Mouse (Mus musculus): ENCODE results near the gene Klf9. TPM values are rescaled to one million over a fixed set of nuclear protein-coding genes. Genes with fewer than 3 reads are reported as not detected.

Gene Klf9
- polyA plus RNA-seq, 1 experiment: 46.9 TPM

DNA sequence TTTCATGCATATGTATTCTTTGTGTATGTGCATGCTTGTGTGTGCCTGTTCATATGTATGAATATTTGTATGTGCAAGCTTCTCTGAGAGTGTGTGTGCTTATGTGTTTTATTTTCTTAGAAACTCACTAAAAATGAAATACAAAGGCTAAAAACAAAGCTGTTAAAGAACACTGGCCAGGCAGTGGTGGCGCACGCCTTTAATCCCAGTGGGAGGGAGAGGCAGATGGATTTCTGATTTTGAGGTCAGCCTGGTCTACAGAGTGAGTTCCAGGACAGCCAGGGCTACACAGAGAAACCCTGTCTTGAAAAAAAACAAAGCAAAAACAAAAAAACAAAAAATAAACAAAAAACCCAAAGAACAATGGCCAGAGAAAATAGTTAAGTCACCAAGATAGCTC, 30.1 kb downstream of the Klf9 start:
- TF ChIP-seq CTCF (IDR thresholded peaks at IDR 0.05; ENCODE audit: insufficient read depth, low read length) (no peak), POLR2A (IDR thresholded peaks at IDR 0.05; ENCODE audit: borderline replicate concordance, extremely low read depth, low read depth, low read length) (no peak)
- Histone ChIP-seq H3K4me1 (ENCODE audit: control insufficient read depth, insufficient read depth, low read length) (peaks cover 5% of the 10 kb centered on the region; the same call in 1 of the 2 replicates), H3K4me3 (replicated peaks; ENCODE audit: extremely low read depth, low read depth, low read length) (no peak overlapping the region)
- 95% methylated on average over 2 of the region's 2 CpGs for WGBS
- DNase-seq: no peak

DNA sequence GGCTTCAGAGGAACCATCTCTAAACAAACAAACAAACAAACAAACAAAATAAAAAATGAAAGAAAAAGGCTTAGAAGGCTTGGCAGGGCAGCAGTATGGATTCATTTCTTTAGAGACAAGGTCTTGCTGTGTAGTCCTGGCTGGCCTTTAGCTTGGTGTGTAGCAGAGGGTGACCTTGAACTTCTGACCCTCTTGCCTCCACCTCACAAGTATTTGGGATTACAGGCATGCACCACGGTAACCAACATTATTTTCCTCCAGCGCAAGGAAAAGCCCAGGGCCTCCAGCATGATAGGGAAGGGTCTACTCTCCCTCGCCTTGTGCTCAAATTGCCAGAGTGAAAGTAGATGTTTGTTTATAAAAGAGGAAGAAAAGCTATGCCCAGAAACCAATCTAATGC, 34.1 kb downstream of the Klf9 start:
- DNase-seq: no peak
- no peak for TF ChIP-seq POLR2A (IDR thresholded peaks at IDR 0.05; ENCODE audit: borderline replicate concordance, extremely low read depth, low read depth, low read length)
- TF ChIP-seq CTCF (IDR thresholded peaks at IDR 0.05; ENCODE audit: insufficient read depth, low read length): no peak
- Histone ChIP-seq H3K4me1 (ENCODE audit: control insufficient read depth, insufficient read depth, low read length) (no peaks in the 10 kb centered on the region), H3K4me3 (replicated peaks; ENCODE audit: extremely low read depth, low read depth, low read length) (no peak overlapping the region)
- WGBS: 73% methylated on average over 3 of the region's 3 CpGs

DNA sequence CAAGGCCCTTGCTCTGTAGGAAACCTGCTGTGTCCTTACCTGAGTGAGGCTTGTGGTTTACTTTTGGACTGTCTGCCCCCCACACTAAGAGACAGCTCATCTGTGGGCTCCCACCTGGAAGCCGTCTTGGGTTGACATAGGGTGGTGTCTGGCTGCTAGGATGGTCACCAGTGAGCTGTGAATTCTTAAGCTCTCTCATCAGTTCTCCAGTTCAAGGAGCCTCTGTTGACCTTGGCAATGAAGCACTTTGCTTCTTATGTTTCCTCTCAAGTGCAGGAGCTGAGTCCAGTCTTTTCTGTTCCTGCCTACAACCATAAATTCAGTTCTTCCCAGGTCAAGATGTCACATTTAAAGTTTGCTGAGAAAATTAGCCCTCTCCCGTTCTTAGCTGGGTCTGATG, 34.5 kb downstream of the Klf9 start:
- WGBS: 55% methylated on average over 2 of the region's 2 CpGs
- no peak for TF ChIP-seq POLR2A (IDR thresholded peaks at IDR 0.05; ENCODE audit: borderline replicate concordance, extremely low read depth, low read depth, low read length)
- TF ChIP-seq CTCF (IDR thresholded peaks at IDR 0.05; ENCODE audit: insufficient read depth, low read length): no peak
- no peak overlapping the region for H3K4me3 ChIP-seq (replicated peaks; ENCODE audit: extremely low read depth, low read depth, low read length)
- DNase-seq: no peak
- H3K4me1 ChIP-seq (ENCODE audit: control insufficient read depth, insufficient read depth, low read length): no peaks in the 10 kb centered on the region

DNA sequence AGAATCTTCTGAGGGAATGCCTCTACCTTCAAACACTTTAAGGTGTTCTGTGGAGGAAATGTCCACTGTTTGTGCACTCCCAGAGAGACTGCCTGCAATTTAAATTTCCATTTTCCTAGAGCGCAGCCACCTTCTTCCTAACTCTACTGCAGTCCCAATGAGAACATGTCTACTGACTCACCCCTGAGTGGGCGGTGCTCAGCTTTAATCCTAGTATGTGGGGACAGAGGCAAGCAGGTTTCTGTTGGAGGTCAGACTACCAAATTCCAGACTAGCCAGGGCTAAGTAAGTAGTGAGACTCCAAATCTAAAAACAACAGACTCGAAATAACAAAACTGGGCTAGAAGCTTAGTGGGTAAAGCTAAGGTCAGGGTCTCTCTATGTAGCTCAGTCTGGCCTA, 37.5 kb downstream of the Klf9 start:
- H3K4me3 ChIP-seq (replicated peaks; ENCODE audit: extremely low read depth, low read depth, low read length): no peak overlapping the region
- no peaks in the 10 kb centered on the region for H3K4me1 ChIP-seq (ENCODE audit: control insufficient read depth, insufficient read depth, low read length)
- TF ChIP-seq CTCF (IDR thresholded peaks at IDR 0.05; ENCODE audit: insufficient read depth, low read length) (no peak), POLR2A (IDR thresholded peaks at IDR 0.05; ENCODE audit: borderline replicate concordance, extremely low read depth, low read depth, low read length) (no peak)
- DNase-seq: no peak
- 93% methylated on average over 3 of the region's 3 CpGs for WGBS

DNA sequence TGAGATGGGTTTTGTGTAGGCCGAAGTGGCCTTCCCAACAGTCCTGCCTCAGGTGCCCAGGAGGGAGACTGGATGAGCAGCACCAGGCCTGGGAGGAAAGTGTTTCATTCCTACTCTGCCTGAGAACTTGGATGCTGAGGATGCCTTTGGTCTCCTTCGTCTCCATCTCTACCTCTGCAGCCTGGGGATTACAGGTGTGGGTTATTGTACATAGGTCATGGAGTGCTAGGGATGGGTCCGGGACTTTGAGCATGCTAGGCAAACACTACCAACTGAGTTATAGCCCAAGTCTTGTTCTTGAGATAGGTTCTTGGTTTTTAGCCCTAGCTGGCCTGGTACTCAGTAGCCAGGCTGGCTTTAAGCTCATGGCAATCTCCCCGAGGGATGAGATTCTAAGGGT, 42.5 kb downstream of the Klf9 start:
- DNase-seq: no peak
- 93% methylated on average over 4 of the region's 4 CpGs for WGBS
- Histone ChIP-seq H3K4me3 (replicated peaks; ENCODE audit: extremely low read depth, low read depth, low read length) (no peak overlapping the region), H3K4me1 (ENCODE audit: control insufficient read depth, insufficient read depth, low read length) (no peaks in the 10 kb centered on the region)
- TF ChIP-seq POLR2A (IDR thresholded peaks at IDR 0.05; ENCODE audit: borderline replicate concordance, extremely low read depth, low read depth, low read length) (no peak), CTCF (IDR thresholded peaks at IDR 0.05; ENCODE audit: insufficient read depth, low read length) (no peak)

DNA sequence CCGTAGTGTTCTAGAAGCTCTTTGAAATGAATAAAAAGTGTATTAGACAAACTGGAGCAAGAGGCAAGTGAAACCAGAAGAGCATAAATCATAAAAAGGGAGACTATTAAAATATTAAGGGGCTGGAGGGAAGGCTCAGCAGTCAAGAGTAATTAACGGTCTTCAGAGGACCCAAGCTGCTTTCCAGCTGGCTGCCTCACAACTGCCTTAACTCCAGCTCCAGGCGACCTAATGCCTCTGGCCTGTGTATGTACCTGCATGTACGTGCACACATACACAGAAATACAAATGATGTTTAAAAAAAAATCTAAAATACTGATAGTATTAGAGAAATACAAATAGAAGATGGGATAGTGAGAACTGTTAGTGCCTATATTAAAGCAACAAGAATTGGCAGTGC, 43.0 kb downstream of the Klf9 start:
- no peak for TF ChIP-seq CTCF (IDR thresholded peaks at IDR 0.05; ENCODE audit: insufficient read depth, low read length)
- no peak for TF ChIP-seq POLR2A (IDR thresholded peaks at IDR 0.05; ENCODE audit: borderline replicate concordance, extremely low read depth, low read depth, low read length)
- DNase-seq: no peak
- peaks cover under 1% of the 10 kb centered on the region; the same call in 1 of the 2 replicates for H3K4me1 ChIP-seq (ENCODE audit: control insufficient read depth, insufficient read depth, low read length)
- WGBS: 72% methylated on average over 4 of the region's 4 CpGs
- H3K4me3 ChIP-seq (replicated peaks; ENCODE audit: extremely low read depth, low read depth, low read length): no peak overlapping the region

DNA sequence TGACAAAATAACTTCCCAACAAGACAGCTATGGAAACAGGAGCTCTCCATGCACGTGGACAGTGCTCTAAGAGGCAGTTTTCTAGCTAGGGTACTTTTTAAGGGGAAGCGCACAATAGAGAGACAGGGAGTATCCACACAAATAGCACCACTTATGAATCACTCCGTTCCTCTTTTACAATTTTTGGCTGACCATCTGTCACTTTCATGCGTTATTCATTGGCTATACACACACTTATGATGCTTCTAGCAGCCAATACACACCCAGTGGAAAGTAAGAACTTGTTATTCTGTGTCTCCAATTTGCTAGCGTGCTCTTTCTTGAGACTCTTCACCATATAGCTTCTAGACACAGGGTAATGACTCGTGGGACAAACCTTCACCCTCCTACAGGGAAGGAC, 46.7 kb downstream of the Klf9 start:
- Histone ChIP-seq H3K4me1 (ENCODE audit: control insufficient read depth, insufficient read depth, low read length) (peaks cover 3% of the 10 kb centered on the region), H3K4me3 (replicated peaks; ENCODE audit: extremely low read depth, low read depth, low read length) (no peak overlapping the region)
- WGBS: 86% methylated on average over 6 of the region's 6 CpGs
- TF ChIP-seq CTCF (IDR thresholded peaks at IDR 0.05; ENCODE audit: insufficient read depth, low read length): no peak
- TF ChIP-seq POLR2A (IDR thresholded peaks at IDR 0.05; ENCODE audit: borderline replicate concordance, extremely low read depth, low read depth, low read length): no peak
- no peak for DNase-seq

DNA sequence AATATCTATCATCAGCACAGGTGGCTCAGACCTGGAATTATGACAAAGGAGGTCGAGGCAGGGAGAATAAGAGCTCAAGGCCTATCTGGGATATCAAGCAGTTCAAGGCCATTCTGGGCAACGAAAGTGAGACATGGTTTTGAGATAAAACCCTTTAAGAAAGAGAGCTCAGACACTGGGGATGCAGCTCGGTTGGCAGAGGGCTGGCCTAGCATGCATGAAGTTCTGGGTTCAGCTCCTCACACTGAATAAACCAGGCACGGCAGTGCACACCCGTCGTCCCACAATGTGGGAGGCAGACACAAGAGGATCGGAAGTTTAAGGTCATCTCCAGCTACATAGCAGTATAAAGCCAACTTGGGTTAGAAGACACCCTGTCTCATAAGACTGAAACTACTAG, 48.0 kb downstream of the Klf9 start:
- peaks cover 3% of the 10 kb centered on the region for H3K4me1 ChIP-seq (ENCODE audit: control insufficient read depth, insufficient read depth, low read length)
- no peak overlapping the region for H3K4me3 ChIP-seq (replicated peaks; ENCODE audit: extremely low read depth, low read depth, low read length)
- 86% methylated on average over 7 of the region's 7 CpGs for WGBS
- TF ChIP-seq CTCF (IDR thresholded peaks at IDR 0.05; ENCODE audit: insufficient read depth, low read length) (no peak), POLR2A (IDR thresholded peaks at IDR 0.05; ENCODE audit: borderline replicate concordance, extremely low read depth, low read depth, low read length) (no peak)
- DNase-seq: no peak

DNA sequence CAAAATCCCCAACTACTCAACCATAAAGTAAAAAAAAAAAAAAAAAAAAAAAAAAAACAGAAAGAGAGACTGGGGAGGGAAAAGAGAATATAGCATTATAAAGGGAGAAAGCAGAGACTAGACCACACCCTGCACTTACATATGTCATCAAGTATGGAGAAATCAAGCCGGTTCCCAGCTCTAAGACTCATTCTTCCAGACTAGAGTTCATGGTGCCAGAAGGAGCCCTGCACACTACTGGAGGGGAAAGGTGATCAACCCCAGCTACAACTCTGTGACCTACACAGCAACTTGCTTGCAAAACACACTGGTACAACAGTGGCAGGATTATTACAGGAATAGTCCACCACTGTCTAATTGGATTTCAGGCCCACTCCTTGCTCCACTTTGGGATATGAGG, 48.7 kb downstream of the Klf9 start:
- 64% methylated on average over 1 of the region's 1 CpGs for WGBS
- DNase-seq: no peak
- H3K4me3 ChIP-seq (replicated peaks; ENCODE audit: extremely low read depth, low read depth, low read length): no peak overlapping the region

DNA sequence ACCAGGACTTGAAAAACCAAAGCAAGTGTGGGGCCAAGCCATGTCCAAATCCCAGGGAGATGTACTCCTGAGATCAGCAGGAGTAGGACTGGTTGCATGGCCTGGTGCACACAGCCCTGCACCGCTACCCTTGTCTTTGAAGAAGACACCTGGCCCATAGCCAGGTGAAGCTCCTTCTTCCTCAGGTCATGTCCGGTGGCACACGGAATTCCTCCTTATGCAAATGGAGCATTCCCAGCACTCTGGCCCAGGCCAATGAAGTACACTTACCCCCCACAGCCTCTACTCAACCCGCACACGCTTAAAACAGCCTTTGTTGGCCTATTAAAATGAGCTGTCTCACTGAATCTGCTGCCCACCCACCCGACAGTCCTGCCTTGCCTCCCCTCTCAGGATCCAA, 50.5 kb downstream of the Klf9 start:
- no peak for TF ChIP-seq CTCF (IDR thresholded peaks at IDR 0.05; ENCODE audit: insufficient read depth, low read length)
- no peak for TF ChIP-seq POLR2A (IDR thresholded peaks at IDR 0.05; ENCODE audit: borderline replicate concordance, extremely low read depth, low read depth, low read length)
- 92% methylated on average over 6 of the region's 6 CpGs for whole genome bisulfite sequencing
- no peak for DNase-seq
- peaks cover 3% of the 10 kb centered on the region for H3K4me1 ChIP-seq (ENCODE audit: control insufficient read depth, insufficient read depth, low read length)
- no peak overlapping the region for H3K4me3 ChIP-seq (replicated peaks; ENCODE audit: extremely low read depth, low read depth, low read length)

More for the DNA sequence above, 48.7 kb downstream of the Klf9 start:
- H3K4me1 ChIP-seq (ENCODE audit: control insufficient read depth, insufficient read depth, low read length): peaks cover 3% of the 10 kb centered on the region
- TF ChIP-seq CTCF (IDR thresholded peaks at IDR 0.05; ENCODE audit: insufficient read depth, low read length) (no peak), POLR2A (IDR thresholded peaks at IDR 0.05; ENCODE audit: borderline replicate concordance, extremely low read depth, low read depth, low read length) (no peak)

All from lung, adult 2 months (tissue).